Mouse (Mus musculus): ENCODE results near the gene Cyp2c23.

The Cyp2c23 gene

DNA sequence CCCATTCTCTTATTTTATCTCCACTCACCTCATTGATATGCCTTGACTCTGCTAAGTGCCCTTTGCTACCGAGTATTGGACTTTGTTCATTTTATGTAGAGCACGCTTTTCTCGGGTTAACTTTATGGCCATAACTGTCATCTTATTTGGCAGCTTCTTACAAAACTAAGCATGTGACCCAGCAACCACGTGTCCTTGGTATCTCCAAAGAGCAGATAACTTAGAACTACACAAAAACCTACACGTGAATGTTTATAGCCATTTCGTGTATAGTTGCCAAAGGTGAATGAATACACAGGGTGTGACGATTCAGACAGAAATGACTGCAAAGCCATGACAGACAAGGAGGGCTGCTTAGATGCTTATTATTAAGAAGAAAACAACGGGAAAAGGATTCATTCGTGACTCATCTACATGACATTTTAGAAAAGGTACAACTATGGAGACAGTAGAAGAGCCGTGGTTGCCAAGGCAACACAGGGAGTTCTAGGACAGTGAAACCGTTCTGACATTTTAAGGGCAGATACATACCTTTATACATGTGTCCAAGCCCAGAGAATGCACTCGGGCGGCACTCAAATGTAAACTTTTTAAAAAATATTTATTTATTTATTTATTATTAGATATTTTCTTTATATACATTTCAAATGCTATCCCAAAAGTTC lies 4.0 kb downstream of the Cyp2c23 start:
- no peak for DNase-seq (ENCODE audit: extremely low read depth, low read depth)

DNA sequence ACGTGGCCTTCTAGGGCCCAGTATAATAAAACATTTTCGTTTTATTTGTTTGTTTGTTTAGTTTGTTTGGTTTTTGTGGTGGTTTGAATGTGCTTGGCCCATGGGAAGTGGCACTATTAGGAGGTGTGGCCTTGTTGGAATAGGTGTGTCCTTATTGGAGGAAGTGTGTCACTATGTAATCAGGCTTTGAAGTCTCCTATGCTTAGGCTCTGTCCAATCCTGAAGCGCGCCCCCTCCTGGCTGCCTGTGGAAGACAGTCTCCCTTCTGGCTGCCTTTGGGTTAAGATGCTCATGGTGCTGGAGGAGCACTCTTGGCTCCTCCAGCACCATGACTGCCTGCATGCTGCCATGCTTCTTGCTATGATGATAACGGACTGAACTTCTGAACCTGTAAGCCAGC lies 5.9 kb downstream of the Cyp2c23 start:
- peak; percentile 12 for DNase-seq (ENCODE audit: extremely low read depth, low read depth)

DNA sequence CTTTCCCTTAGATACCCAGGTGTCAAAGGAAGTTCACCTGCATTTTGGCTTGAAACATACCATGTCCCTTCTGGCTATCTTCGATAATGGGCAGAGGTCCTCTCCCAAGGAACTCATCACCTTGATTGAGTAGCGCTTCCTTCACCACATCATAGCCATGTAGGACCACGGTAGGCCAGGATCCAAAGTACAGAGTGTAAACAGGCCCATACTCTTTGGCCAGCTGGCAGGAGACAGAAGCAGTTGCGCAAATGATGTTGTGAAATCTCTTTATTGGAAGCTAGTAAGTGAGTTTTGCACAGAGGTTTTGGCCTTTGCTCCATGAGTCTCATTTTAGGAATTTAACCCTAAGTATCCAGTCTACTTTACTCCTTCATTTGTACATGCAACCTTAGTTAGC lies 7.5 kb downstream of the Cyp2c23 start:
- no peak for DNase-seq (ENCODE audit: extremely low read depth, low read depth)

DNA sequence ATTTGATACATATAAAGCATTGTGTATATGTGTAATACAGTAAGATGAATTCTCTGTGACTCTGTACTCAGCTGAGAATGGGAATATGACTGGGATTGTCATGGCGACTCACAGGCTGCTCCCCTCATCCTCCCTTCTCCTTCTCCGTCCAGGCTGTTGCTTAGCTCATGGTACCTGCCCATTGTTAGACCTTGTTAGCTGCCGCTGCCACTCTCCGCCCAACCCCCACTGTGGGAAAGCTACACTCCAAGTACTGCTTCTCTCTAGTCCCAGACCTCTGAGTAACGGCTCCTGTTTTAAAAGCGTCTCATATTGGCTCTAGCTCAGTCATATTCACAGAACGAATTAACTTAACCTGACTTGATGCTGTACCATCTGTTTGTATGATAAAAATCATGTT lies 9.3 kb downstream of the Cyp2c23 start:
- DNase-seq (ENCODE audit: extremely low read depth, low read depth) = no peak

DNA sequence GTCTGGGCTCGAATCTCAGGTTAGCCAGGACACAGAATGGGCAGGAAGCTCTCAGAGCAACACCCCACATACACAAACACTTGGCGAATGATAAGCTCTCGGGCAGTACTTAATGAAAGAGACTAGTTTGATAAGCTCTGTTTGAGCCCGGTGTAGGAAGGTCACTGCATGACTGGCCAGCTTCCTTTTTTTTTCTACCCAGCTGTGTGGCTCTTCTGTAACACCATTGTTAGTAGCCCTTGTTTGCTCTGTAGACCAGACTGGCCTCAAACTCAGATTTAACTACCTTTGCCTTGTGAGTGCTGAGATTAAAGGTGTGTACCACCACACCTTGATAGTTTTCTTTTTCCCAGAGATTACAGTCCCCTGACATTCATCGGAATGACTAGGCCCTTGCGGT lies 15.1 kb downstream of the Cyp2c23 start:
- no peak for DNase-seq (ENCODE audit: extremely low read depth, low read depth)

DNA sequence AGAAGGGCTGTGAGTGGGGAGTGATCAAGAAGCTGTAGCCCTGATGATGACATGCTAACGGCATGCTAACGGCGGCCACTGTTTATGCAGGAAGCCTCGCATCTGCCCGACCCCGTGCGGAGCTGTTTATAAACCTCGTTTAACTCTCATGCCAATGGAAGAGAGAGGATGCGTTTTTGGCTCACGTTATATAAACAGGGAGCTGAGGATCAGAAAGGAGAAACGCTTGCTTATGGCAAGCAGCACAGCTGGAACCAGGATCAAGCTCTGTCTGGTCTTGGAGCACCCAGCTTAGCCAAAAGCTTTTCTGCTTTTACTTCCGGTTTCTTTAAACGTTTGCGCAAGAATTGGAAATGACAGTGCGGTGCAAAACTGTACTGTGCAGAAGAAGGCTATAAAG lies 20.2 kb downstream of the Cyp2c23 start:
- DNase-seq (ENCODE audit: extremely low read depth, low read depth) = no peak

DNA sequence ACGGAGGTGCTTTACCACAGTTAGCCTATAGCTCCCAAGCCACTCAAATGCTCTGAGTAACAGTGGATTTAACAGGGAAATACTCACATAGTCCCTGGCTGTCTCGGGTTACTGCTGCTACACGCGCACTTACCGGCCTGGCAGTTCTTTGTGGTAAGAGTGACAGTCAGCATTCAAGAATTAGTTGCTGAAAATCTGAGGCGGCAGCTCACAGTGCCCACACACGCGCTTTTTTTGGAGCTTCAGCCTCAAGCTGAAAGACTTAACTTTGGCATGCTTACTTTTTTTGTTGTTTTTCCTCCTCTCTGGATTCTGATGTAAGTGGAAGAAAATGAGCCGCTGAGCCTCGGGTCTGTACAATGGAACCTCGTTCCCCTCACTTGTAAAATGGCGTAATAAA lies 21.8 kb downstream of the Cyp2c23 start:
- no peak for DNase-seq (ENCODE audit: extremely low read depth, low read depth)

DNA sequence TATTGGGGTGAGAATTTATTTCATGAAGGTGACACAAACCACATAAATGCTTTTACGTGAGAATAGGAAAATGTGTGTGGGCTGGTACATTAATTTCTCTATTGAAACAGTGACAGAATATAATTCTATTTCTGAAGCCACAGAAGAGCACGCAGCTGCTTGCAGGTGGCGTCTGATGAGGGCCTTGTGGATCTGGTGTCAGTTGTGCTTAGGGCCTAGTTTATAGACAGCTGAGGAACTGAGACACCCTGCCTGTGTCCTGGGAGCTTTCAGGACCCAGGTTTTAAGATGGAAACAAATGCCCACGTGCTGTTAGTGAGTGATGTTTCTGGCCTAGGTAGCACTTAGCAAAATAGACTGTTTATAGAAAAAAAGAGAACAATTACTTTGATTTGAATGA lies 24.0 kb downstream of the Cyp2c23 start:
- DNase-seq (ENCODE audit: extremely low read depth, low read depth) = no peak

DNA sequence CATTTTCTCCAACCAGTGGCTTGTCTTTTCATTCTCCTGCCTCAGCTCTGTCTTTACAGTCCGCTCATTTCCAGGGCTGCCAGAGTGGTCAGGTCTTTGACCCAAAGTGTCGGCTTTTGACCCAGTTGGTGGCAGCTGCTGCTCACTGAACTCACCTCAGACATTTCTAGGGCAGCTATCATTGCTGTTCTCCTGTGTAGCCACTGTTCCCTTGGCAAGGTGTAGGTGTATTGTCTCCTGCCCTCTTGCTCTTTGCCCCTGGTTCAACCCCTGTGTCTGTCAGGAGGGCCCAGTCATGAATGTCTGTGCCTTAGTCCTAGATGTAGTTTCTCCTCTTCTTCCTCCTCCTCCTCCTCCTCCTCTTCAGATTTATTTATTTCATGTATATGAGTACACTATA lies 24.7 kb downstream of the Cyp2c23 start:
- DNase-seq (ENCODE audit: extremely low read depth, low read depth) = no peak

DNA sequence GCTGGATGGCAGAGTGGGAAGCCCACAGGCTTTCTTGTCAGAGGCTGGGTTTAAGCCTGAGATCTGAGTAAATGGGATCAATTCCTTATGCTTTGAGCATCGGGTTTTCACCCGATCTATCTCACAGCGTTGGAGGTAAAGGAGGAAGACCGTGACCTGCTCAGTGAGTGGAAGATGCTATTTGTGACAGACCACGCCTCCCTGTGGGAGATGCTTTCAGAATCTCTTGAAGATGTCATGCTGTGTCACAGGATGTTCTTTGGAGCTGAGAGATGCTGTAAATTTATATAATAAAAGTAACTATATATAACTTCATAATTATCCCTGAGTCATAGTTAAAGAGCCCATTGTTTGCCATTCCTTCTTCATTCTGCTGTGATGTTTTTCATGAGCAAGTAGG lies 28.3 kb downstream of the Cyp2c23 start:
- no peak for DNase-seq (ENCODE audit: extremely low read depth, low read depth)

DNA sequence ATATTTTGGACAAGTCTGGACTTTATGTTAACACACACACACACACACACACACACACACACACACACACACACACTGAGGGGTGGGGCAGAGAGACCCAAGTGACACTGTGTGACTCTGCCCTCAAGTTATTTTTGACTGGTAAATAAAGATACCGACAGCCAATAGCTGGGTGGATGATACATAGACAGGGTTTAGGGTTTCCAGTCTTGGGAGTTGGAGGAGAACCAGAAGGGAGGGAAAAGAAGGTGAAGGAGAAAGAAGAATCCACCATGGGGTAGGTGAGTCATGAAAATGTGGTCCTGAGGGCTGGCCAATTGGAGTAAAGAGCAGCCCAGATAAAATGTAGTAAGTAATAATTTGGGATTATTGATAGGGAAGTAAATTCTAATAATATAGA lies 28.9 kb downstream of the Cyp2c23 start:
- no peak for DNase-seq (ENCODE audit: extremely low read depth, low read depth)

DNA sequence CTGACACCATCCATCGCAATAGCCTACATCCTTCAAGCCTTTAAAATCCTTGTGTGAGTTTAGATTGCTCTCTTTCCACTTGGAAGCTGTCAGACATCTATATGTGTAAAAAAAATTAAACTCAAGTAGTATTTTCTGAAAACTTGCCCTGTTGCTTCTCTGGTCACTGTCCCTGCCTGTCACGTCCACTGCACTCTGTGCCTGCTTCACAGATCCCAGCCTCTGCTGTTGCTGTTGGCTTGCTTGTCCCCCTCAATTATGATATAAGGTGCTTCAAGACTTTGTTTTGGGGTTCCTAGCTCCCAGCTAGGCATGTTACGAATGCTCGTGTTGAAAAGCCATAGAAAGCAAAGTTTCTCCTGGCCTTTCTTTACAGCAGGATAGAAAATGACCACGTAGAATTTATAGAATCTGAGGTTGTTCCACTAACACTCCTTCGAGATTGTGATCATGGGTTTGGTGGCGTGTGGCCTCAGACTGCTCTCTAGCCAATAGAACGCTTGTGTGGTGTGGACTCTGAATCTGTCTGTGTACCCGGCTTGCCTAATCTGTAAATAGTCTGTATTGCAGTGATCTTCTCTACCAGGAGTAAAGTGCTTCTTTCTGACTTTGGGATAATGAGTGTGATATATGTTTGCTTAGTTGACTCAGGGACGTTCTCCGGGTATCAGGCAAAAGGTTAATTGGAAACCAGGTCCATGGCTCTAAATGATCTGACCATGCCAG lies 30.0 kb downstream of the Cyp2c23 start:
- no peak for DNase-seq (ENCODE audit: extremely low read depth, low read depth)

DNA sequence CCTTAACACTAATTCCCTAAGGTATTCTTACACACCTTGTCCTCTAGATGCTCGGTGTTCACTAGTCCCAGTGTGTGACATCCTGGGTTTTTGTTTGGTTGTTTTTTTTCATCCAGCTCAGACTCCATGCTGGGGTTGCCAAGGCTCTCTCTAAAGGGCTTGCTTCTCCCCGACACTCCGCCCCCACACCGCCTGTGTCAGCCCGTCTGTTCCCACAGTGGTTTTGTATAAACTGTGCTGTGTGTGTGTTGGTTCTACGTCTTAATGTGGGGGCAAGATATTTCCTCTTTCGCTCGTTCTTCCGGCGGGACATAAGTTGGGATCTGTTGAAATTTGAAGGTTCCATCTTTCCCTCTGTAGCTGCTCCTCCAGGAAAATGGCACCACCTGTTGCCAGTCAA lies 30.9 kb downstream of the Cyp2c23 start:
- DNase-seq (ENCODE audit: extremely low read depth, low read depth) = no peak

DNA sequence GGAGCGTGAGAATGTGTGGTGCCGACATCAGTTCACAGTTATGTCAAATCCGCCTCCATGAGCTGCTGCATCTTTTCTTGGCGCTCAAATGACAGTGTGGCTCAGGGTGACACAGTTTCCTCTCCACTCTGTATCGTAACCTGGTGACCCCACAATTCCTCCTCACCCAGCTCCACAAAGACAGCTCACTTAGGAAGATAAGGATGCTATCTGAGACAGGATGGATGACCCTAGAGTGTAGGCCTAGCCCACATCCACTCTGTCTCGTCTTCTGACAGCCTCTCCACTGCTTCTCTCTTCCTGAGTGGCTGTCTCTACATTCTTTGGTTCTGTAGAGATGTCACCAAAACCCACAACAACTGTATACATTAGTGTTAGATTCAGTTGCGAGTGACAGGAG lies 33.6 kb downstream of the Cyp2c23 start:
- DNase-seq (ENCODE audit: extremely low read depth, low read depth) = no peak

DNA sequence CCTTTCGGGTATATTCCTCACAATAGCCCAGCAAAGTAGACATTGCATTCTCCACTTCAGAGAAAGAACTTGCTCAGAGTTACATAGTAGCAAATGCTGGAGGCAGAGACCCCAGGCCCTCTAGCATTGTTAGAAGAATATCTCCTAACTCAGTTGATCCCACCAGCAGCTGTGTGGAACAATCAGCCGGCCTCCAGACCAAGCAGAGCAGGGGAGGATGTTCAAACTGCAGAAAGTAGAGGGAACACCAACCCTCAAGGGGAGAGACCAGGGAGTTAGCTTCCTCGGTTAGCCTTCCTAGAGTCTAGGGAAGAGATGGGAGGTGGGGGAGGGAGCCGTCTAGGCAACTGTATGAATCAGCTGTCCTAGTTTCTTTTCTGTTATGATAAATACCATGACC lies 36.5 kb downstream of the Cyp2c23 start:
- no peak for DNase-seq (ENCODE audit: extremely low read depth, low read depth)

DNA sequence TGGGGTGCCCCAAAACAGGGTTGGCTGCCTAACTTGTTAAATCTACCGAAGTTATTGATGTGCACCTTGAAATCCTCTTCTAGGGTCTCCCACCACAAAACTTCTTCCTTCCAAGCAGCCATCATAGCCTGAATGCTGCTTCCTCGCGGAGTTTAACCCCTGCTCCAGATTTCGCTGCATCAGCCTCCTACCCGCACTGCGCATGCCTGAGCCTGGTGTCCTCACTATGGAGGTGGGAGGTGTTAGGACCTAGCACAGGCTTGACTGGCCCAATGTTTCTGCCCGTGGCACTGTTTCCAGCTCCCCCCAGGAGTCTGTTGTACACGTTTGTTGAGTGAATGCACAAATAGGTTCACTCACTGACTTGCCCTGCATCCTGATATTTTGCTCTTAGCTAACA lies 38.6 kb downstream of the Cyp2c23 start:
- DNase-seq (ENCODE audit: extremely low read depth, low read depth) = no peak

DNA sequence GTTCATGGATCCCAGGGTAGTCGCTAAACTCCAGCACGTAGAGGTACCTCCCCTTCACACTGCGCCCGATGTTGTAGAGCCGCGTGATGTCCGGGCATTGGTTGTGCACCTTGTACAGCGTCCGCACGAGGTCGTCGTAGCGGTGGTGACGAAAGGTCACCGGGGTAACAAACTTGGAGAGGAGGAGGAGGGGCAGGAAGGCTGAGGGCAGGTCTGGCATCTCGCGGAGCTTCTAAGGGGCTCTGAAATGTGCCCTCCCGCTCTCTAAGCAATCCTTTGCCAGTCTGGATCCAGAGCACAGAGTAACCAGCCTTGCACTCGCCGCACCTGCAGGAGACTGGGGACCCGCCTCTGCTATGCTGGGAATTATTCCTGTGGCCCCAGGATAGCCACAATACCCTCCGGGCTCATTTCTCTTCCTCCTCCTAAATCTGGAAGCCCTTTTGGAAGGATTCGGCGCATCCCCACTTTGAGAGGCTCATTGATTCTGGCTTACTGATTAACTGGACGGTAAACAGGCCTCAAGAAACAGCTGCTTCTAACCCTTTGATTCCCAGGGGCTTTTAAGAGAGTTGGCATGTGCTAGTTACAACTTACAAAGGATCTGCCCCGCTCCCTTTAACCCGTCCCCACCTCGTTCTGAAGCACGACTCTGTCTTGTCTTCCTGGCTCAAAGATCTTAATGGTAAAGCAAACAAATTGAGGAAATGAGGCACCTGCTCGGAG lies 42.8 kb downstream of the Cyp2c23 start, which contains the start of gene Cpn1:
TSS of gene Cpn1 (minus strand) at position 488 of the 726 bp plus-strand sequence.
- DNase-seq (ENCODE audit: extremely low read depth, low read depth) = no peak

DNA sequence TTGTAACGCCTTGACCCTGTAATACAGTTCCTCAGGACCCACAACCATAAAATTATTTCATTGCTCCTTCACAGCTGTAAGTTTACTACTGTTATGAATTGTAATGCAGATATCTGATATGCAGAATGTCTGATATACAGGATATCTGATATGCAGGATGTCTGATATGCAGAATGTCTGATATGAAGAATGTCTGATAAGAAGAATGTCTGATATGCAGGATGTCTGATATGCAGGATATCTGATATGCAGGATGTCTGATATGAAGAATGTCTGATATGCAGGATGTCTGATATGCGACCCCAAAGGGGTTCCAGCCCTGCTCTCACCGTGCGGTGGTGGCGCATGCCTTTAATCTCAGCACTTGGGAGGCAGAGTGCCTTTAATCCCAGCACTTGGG lies 47.0 kb downstream of the Cyp2c23 start:
- no peak for DNase-seq (ENCODE audit: extremely low read depth, low read depth)

DNA sequence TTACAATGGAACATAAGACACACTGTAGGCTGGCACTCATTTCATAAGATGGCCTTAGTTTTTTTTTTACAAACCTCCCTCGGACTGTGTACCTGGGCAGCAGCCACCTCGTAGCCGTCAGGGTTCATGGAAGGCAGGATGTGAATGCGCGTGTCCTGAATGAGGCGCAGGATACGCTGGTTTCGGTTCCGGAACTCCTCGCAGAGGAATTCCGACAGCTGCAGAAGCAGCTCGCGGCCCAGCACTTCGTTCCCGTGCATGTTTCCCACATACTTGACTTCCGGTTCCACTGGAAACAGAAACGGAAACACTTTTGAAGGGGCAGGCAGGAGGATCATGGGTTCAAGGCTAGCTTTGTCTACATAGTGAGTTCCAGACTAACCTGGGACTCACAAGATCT lies 48.3 kb downstream of the Cyp2c23 start:
- DNase-seq (ENCODE audit: extremely low read depth, low read depth) = no peak

DNA sequence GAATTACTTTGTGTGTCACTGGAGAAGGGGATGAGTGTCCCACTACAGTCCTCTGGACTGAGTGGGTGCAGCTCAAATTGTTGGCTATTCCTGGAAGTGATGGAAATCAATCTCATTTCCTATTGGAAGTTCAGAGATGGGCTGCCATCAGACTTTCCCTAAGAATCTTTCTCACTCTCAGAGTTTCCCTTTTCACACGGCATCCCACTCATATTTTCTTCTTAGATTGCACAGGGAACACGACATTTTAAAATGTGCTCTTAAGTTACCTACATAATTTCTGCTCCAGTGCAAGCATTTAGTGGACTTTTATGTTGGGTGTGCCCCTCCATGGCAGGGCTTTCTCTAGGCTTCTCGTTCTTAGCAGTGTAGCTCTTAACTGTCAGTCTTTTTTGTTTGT lies 51.2 kb downstream of the Cyp2c23 start:
- DNase-seq (ENCODE audit: extremely low read depth, low read depth) = no peak

DNA sequence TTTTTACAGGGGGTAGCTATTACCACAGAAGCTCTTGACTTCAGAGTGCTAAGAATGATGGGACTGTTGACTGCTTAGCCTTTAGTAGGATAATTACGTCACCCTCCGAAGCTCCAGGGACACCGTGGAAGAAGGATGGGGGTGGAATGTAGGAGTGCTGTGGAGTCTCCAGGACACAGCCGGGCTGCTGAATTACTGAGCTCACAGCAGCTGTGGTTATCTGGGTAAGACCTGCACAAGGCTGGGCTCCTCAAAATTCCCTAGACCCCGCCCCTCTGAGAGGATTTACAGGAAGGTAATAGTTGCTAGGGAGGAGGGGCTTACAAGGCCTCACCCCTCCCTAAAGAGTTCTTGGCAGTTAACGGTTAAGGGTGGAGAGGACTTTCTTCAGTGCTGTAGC lies 52.3 kb downstream of the Cyp2c23 start:
- no peak for DNase-seq (ENCODE audit: extremely low read depth, low read depth)

DNA sequence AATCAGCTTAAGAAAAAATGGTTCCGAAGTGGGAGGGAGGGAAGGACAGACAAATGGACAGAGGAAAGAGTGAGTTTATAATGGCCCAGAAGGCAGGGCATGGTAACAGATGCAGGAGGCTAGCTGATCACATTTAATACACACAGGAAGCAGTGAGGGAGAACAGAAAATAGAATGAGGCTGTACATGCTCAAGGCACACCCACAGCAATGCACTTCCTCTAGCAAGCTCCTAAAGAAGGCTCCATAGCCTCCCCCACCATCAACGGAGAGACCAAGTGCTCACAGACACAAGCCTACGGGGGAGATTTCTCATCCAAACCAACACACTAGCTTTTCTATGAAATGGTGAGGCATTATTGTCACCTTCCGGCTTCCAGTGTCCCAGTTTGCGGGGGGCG lies 54.8 kb downstream of the Cyp2c23 start:
- no peak for DNase-seq (ENCODE audit: extremely low read depth, low read depth)

DNA sequence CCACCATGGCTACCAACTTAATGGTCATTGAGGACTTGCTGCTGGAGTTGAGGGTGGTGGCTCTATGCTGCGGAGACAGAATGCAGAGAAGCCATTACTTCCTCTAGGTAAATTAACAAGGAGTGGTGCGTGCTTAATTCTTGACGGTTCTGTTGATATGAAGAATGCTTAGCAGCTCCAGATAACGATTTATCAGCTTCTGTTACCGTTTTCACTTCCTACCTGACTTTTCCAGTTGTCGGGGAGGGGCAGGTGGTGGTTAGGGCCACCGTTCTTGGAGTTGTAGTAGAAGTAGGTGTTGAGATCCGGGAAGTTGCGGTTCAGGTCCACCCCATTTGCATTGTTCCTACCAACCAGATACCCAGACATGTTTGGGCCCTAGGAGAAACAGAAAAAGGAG lies 55.3 kb downstream of the Cyp2c23 start:
- no peak for DNase-seq (ENCODE audit: extremely low read depth, low read depth)

Measured in MEL-GATA-1-ER (cell line).